Mouse (Mus musculus) retina, postnatal 1 day (tissue): Measurements from ENCODE around the gene A930002H24Rik.

Experiments
- DNase-seq: peaks from one replicate; pipeline ENCODE4 v3.0.0-alpha.2; 2012

A930002H24Rik gene

GRCm38 (mm10) chr17:63831550-63831949 is 32.0 kb downstream of the A930002H24Rik start:
- DNase-seq, result no peak

GRCm38 (mm10) chr17:63828561-63829332 is 34.8 kb downstream of the A930002H24Rik start:
- DNase-seq, result no peak

GRCm38 (mm10) chr17:63826767-63827166 is 36.8 kb downstream of the A930002H24Rik start:
- no peak for DNase-seq

GRCm38 (mm10) chr17:63826196-63826595 is 37.4 kb downstream of the A930002H24Rik start:
- no peak for DNase-seq

- no peak for DNase-seq
Observed at GRCm38 (mm10) chr17:63824141-63824540, 39.5 kb downstream of the A930002H24Rik start.

GRCm38 (mm10) chr17:63818444-63819027 is 45.1 kb downstream of the A930002H24Rik start:
- no peak for DNase-seq

GRCm38 (mm10) chr17:63813552-63813951 is 50.0 kb downstream of the A930002H24Rik start:
- no peak for DNase-seq
